Mouse (Mus musculus): ENCODE data around the gene Dtx3. TPM values are rescaled to one million over a fixed set of nuclear protein-coding genes. Genes with fewer than 3 reads are reported as not detected.

Gene Dtx3
- polyA plus RNA-seq (2016; fragmentation: Nextera tagmentation; extraction: Ambion mirVana) = 110 and 151 TPM in 2 replicates

GRCm38 (mm10) chr10:127195328-127196129, at the start of gene Dtx3:
Gene Dtx3 (minus strand): TSS chr10:127195728.
- Histone ChIP-seq H3K36me3 (peaks cover 66% of the 10 kb centered on the region), H3K4me3 (peak within 1 kb of the TSS; percentile 99), H3K4me1 (replicated peaks) (peaks cover 60% of the 10 kb centered on the region), H3K27me3 (ENCODE audit: insufficient read depth, poor library complexity, severe bottlenecking) (0 out of 2 replicates have a peak, but pooled peaks cover 2% of the 10 kb centered on the region), H3K27ac (peak within 1 kb of the TSS; percentile 99), H3K9me3 (no peaks in the 10 kb centered on the region)
- under 1% methylated on average over 44 of the region's 47 CpGs for WGBS
- DNase-seq (ENCODE audit: low spot score) = peak; percentile 75

GRCm38 (mm10) chr10:127238241-127238824, 42.8 kb upstream of the Dtx3 start:
- H3K36me3 ChIP-seq = peaks cover 88% of the 10 kb centered on the region
- 69% methylated on average over 18 of the region's 18 CpGs for WGBS
- H3K4me3 ChIP-seq = no peak overlapping the region

GRCm38 (mm10) chr10:127236541-127236940, 41.0 kb upstream of the Dtx3 start:
- Histone ChIP-seq H3K27ac (no peak overlapping the region; the same call in 1 of the 2 replicates), H3K4me3 (0 out of 2 replicates have a peak overlapping the region, but pooled peaks have one; percentile 0), H3K4me1 (replicated peaks) (peaks cover 27% of the 10 kb centered on the region), H3K27me3 (ENCODE audit: insufficient read depth, poor library complexity, severe bottlenecking) (peaks cover 10% of the 10 kb centered on the region; the same call in 1 of the 2 replicates), H3K36me3 (peaks cover 80% of the 10 kb centered on the region), H3K9me3 (no peaks in the 10 kb centered on the region)
- DNase-seq (ENCODE audit: low spot score) = peak; percentile 14
- WGBS = 47% methylated on average over 9 of the region's 9 CpGs

More at GRCm38 (mm10) chr10:127238241-127238824, 42.8 kb upstream of the Dtx3 start:
- H3K9me3 ChIP-seq = no peaks in the 10 kb centered on the region
- H3K27me3 ChIP-seq (ENCODE audit: insufficient read depth, poor library complexity, severe bottlenecking) = peaks cover 10% of the 10 kb centered on the region; the same call in 1 of the 2 replicates
- no peak overlapping the region for H3K27ac ChIP-seq
- DNase-seq (ENCODE audit: low spot score) = no peak
- peaks cover 25% of the 10 kb centered on the region for H3K4me1 ChIP-seq (replicated peaks)

GRCm38 (mm10) chr10:127233141-127233540, 37.6 kb upstream of the Dtx3 start:
- H3K36me3 ChIP-seq = peaks cover 70% of the 10 kb centered on the region

GRCm38 (mm10) chr10:127231741-127232140, 36.2 kb upstream of the Dtx3 start:
- H3K36me3 ChIP-seq = peaks cover 62% of the 10 kb centered on the region
- 87% methylated on average over 14 of the region's 14 CpGs for whole genome bisulfite sequencing
- no peak for DNase-seq (ENCODE audit: low spot score)
- no peak overlapping the region for H3K4me3 ChIP-seq
- H3K27me3 ChIP-seq (ENCODE audit: insufficient read depth, poor library complexity, severe bottlenecking) = peaks cover 10% of the 10 kb centered on the region; the same call in 1 of the 2 replicates
- H3K27ac ChIP-seq = no peak overlapping the region
- no peaks in the 10 kb centered on the region for H3K9me3 ChIP-seq
- H3K4me1 ChIP-seq (replicated peaks) = peaks cover 21% of the 10 kb centered on the region

More at GRCm38 (mm10) chr10:127233141-127233540, 37.6 kb upstream of the Dtx3 start:
- Histone ChIP-seq H3K27me3 (ENCODE audit: insufficient read depth, poor library complexity, severe bottlenecking) (peaks cover 3% of the 10 kb centered on the region; the same call in 1 of the 2 replicates), H3K4me3 (no peak overlapping the region), H3K9me3 (no peaks in the 10 kb centered on the region), H3K27ac (no peak overlapping the region), H3K4me1 (replicated peaks) (peaks cover 22% of the 10 kb centered on the region)
- WGBS = 82% methylated on average over 9 of the region's 9 CpGs
- no peak for DNase-seq (ENCODE audit: low spot score)

GRCm38 (mm10) chr10:127230693-127231092, 35.2 kb upstream of the Dtx3 start:
- H3K27ac ChIP-seq = no peak overlapping the region
- no peak for DNase-seq (ENCODE audit: low spot score)
- WGBS = 88% methylated on average over 12 of the region's 12 CpGs
- H3K4me1 ChIP-seq (replicated peaks) = peaks cover 18% of the 10 kb centered on the region; the same call in 1 of the 2 replicates
- peaks cover 52% of the 10 kb centered on the region for H3K36me3 ChIP-seq
- H3K4me3 ChIP-seq = no peak overlapping the region
- no peaks in the 10 kb centered on the region for H3K9me3 ChIP-seq
- H3K27me3 ChIP-seq (ENCODE audit: insufficient read depth, poor library complexity, severe bottlenecking) = peaks cover 10% of the 10 kb centered on the region; the same call in 1 of the 2 replicates

- WGBS = 25% methylated on average over 4 of the region's 4 CpGs
- Histone ChIP-seq H3K36me3 (peaks cover 44% of the 10 kb centered on the region), H3K4me1 (replicated peaks) (peaks cover 18% of the 10 kb centered on the region; the same call in 1 of the 2 replicates), H3K4me3 (no peak overlapping the region), H3K27me3 (ENCODE audit: insufficient read depth, poor library complexity, severe bottlenecking) (peaks cover 10% of the 10 kb centered on the region; the same call in 1 of the 2 replicates), H3K9me3 (no peaks in the 10 kb centered on the region), H3K27ac (no peak overlapping the region)
- peak; percentile 39 for DNase-seq (ENCODE audit: low spot score)
These were observed 33.4 kb upstream of the Dtx3 start for GRCm38 (mm10) chr10:127228897-127229296.

GRCm38 (mm10) chr10:127227163-127227562, 31.6 kb upstream of the Dtx3 start:
- WGBS = 90% methylated on average over 8 of the region's 8 CpGs
- H3K27me3 ChIP-seq (ENCODE audit: insufficient read depth, poor library complexity, severe bottlenecking) = peaks cover 10% of the 10 kb centered on the region; the same call in 1 of the 2 replicates
- no peak overlapping the region for H3K4me3 ChIP-seq
- H3K27ac ChIP-seq = no peak overlapping the region
- peaks cover 34% of the 10 kb centered on the region for H3K36me3 ChIP-seq
- no peaks in the 10 kb centered on the region for H3K9me3 ChIP-seq
- no peak for DNase-seq (ENCODE audit: low spot score)
- H3K4me1 ChIP-seq (replicated peaks) = peaks cover 18% of the 10 kb centered on the region; the same call in 1 of the 2 replicates

- peak; percentile 16 for DNase-seq (ENCODE audit: low spot score)
- Histone ChIP-seq H3K4me3 (no peak overlapping the region), H3K27ac (no peak overlapping the region), H3K36me3 (peaks cover 28% of the 10 kb centered on the region), H3K9me3 (no peaks in the 10 kb centered on the region), H3K27me3 (ENCODE audit: insufficient read depth, poor library complexity, severe bottlenecking) (peaks cover 10% of the 10 kb centered on the region; the same call in 1 of the 2 replicates), H3K4me1 (replicated peaks) (peaks cover 14% of the 10 kb centered on the region; the same call in 1 of the 2 replicates)
- WGBS = 69% methylated on average over 8 of the region's 8 CpGs
These were observed 30.9 kb upstream of the Dtx3 start for GRCm38 (mm10) chr10:127226318-127226895.

- peaks cover 9% of the 10 kb centered on the region; the same call in 1 of the 2 replicates for H3K4me1 ChIP-seq (replicated peaks)
- WGBS = 19% methylated on average over 10 of the region's 10 CpGs
- no peak overlapping the region for H3K27ac ChIP-seq
- H3K27me3 ChIP-seq (ENCODE audit: insufficient read depth, poor library complexity, severe bottlenecking) = peaks cover 10% of the 10 kb centered on the region; the same call in 1 of the 2 replicates
- H3K36me3 ChIP-seq = peaks cover 22% of the 10 kb centered on the region
- no peaks in the 10 kb centered on the region for H3K9me3 ChIP-seq
- no peak overlapping the region for H3K4me3 ChIP-seq
- no peak for DNase-seq (ENCODE audit: low spot score)
These were observed 30.2 kb upstream of the Dtx3 start for GRCm38 (mm10) chr10:127225732-127226131.

- H3K4me3 ChIP-seq = no peak overlapping the region
- DNase-seq (ENCODE audit: low spot score) = no peak
- peaks cover 9% of the 10 kb centered on the region; the same call in 1 of the 2 replicates for H3K4me1 ChIP-seq (replicated peaks)
- peaks cover 17% of the 10 kb centered on the region; the same call in 1 of the 2 replicates for H3K36me3 ChIP-seq
- no peak overlapping the region for H3K27ac ChIP-seq
- H3K27me3 ChIP-seq (ENCODE audit: insufficient read depth, poor library complexity, severe bottlenecking) = peaks cover 10% of the 10 kb centered on the region; the same call in 1 of the 2 replicates
- 31% methylated on average over 6 of the region's 6 CpGs for WGBS
- no peaks in the 10 kb centered on the region for H3K9me3 ChIP-seq
These were observed 29.7 kb upstream of the Dtx3 start for GRCm38 (mm10) chr10:127225213-127225612.

GRCm38 (mm10) chr10:127218339-127218738, 22.8 kb upstream of the Dtx3 start:
- 92% methylated on average over 2 of the region's 2 CpGs for WGBS
- Histone ChIP-seq H3K4me1 (replicated peaks) (no peaks in the 10 kb centered on the region), H3K36me3 (no peaks in the 10 kb centered on the region), H3K27me3 (ENCODE audit: insufficient read depth, poor library complexity, severe bottlenecking) (no peaks in the 10 kb centered on the region), H3K27ac (no peak overlapping the region), H3K9me3 (no peaks in the 10 kb centered on the region), H3K4me3 (no peak overlapping the region)
- no peak for DNase-seq (ENCODE audit: low spot score)
